Mouse (Mus musculus) embryonic facial prominence, embryonic 11.5 days (tissue): ENCODE data around the gene Mtg2. TPM values are rescaled to one million over a fixed set of nuclear protein-coding genes. Genes with fewer than 3 reads are reported as not detected.
A peak's percentile ranks its signal among the peaks of the same experiment; 100 is the strongest.

Source experiments
- ATAC-seq: fragments of 200-750 bp; cut with Nextera tagmentation; replicated peaks from 2 replicates; pipeline ENCODE4 v1.8.0; 2017; ENCODE audit warnings: low read depth; ENCODE audit not compliant: insufficient number of reproducible peaks, low FRiP score, low TSS enrichment
- DNase-seq: peaks from one replicate; pipeline ENCODE4 v3.0.0-alpha.2; 2015; ENCODE audit warnings: low spot score
- H3K27ac ChIP-seq: fragments of 300-500 bp; sonication (generic); replicated peaks from 2 replicates; pipeline ENCODE4 v1.5.1; 2014; ENCODE audit warnings: mild to moderate bottlenecking, low read depth, low read length, control low read depth
- H3K27me3 ChIP-seq: fragments of 300-500 bp; sonication (generic); 2 replicates; pipeline ENCODE4 v1.6.1; 2014; ENCODE audit warnings: mild to moderate bottlenecking, low read length, moderate library complexity, mixed read lengths; ENCODE audit not compliant: control insufficient read depth, insufficient read depth
- H3K36me3 ChIP-seq: fragments of 300-500 bp; sonication (generic); replicated peaks from 2 replicates; pipeline ENCODE4 v1.6.1; 2014; ENCODE audit warnings: low read depth, mild to moderate bottlenecking, low read length, moderate library complexity, mixed read lengths; ENCODE audit not compliant: control insufficient read depth, insufficient read depth
- H3K4me1 ChIP-seq: fragments of 300-500 bp; sonication (generic); 2 replicates; pipeline ENCODE4 v1.6.1; 2014; ENCODE audit warnings: low read length, mixed read lengths; ENCODE audit not compliant: control insufficient read depth, insufficient read depth
- H3K4me2 ChIP-seq: fragments of 300-500 bp; sonication (generic); 2 replicates; pipeline ENCODE4 v1.6.1; 2014; ENCODE audit warnings: low read depth, mild to moderate bottlenecking, control low read depth, low read length, moderate library complexity
- H3K4me3 ChIP-seq: fragments of 300-500 bp; sonication (generic); 2 replicates; pipeline ENCODE4 v1.5.1; 2014; ENCODE audit warnings: low read depth, low read length, control low read depth
- H3K9ac ChIP-seq: fragments of 300-500 bp; sonication (generic); replicated peaks from 2 replicates; pipeline ENCODE4 v1.6.1; 2014; ENCODE audit warnings: mild to moderate bottlenecking, control low read depth, low read length
- H3K9me3 ChIP-seq: fragments of 300-500 bp; sonication (generic); replicated peaks from 2 replicates; pipeline ENCODE4 v1.6.1; 2016; ENCODE audit warnings: mild to moderate bottlenecking, low read length, inconsistent platforms, mixed read lengths; ENCODE audit not compliant: control insufficient read depth
- WGBS: fragments of 180-500 bp; shearing (Covaris S2); extraction: QIAGEN DNeasy Blood & Tissue Kit; methylation state at CpG from one replicate; pipeline ENCODE4 v1.1.7; 2014; 5-methylcytosine and 5-hydroxymethylcytosine counted together
- polyA plus RNA-seq: library from polyadenylated mRNA; unstranded; fragments of >200 nt; fragmentation: Nextera tagmentation; extraction: Ambion mirVana; gene quantifications from 2 replicates; pipeline ENCODE4 v1.2.1, GENCODE M21; 2014

Mtg2 gene
- polyA plus RNA-seq, 1 experiment from 2014 or later = 25.5 TPM

GRCm38 (mm10) chr2:180103151-180103977 is 33.0 kb downstream of the Mtg2 start:
- Histone ChIP-seq H3K4me1 (peaks cover 2% of the 10 kb centered on the region; the same call in 1 of the 2 replicates), H3K9ac (peak overlapping the region; percentile 9; the same call in 1 of the 2 replicates), H3K27me3 (peaks cover 62% of the 10 kb centered on the region), H3K27ac (no peak overlapping the region; the same call in 1 of the 2 replicates), H3K36me3 (no peaks in the 10 kb centered on the region), H3K4me2 (peak overlapping the region; percentile 97), H3K9me3 (no peaks in the 10 kb centered on the region), H3K4me3 (peak overlapping the region; percentile 43)
- WGBS = 1% methylated on average over 53 of the region's 57 CpGs
- DNase-seq (no peak), ATAC-seq (no peak)

- H3K9me3 ChIP-seq = no peaks in the 10 kb centered on the region
- H3K9ac ChIP-seq = peak within 1 kb of the TSS; percentile 9; the same call in 1 of the 2 replicates
- H3K4me3 ChIP-seq = peak within 1 kb of the TSS; percentile 43
- no peaks in the 10 kb centered on the region for H3K36me3 ChIP-seq
- ATAC-seq (peak; percentile 76), DNase-seq (peak; percentile 87)
- H3K4me1 ChIP-seq = peaks cover 2% of the 10 kb centered on the region; the same call in 1 of the 2 replicates
- H3K27ac ChIP-seq = no peak within 1 kb of the TSS
- H3K4me2 ChIP-seq = peak within 1 kb of the TSS; percentile 97
- H3K27me3 ChIP-seq = peaks cover 58% of the 10 kb centered on the region
- 0% methylated on average over 58 of the region's 87 CpGs for WGBS
Observed at GRCm38 (mm10) chr2:180103978-180104658, 33.7 kb downstream of the Mtg2 start, which contains the start of gene Hrh3. TSS of gene Hrh3 (minus strand) at chr2:180104488.

GRCm38 (mm10) chr2:180104659-180105377 is 34.4 kb downstream of the Mtg2 start:
- Histone ChIP-seq H3K4me3 (peak overlapping the region; percentile 43), H3K4me1 (peaks cover 2% of the 10 kb centered on the region; the same call in 1 of the 2 replicates), H3K36me3 (no peaks in the 10 kb centered on the region), H3K9me3 (no peaks in the 10 kb centered on the region), H3K27ac (no peak overlapping the region), H3K9ac (no peak overlapping the region), H3K27me3 (peaks cover 58% of the 10 kb centered on the region), H3K4me2 (peak overlapping the region; percentile 97)
- 0 out of 2 replicates have a peak, but pooled peaks have one; percentile 5 for ATAC-seq
- WGBS = 7% methylated on average over 24 of the region's 24 CpGs
- no peak for DNase-seq

- Histone ChIP-seq H3K36me3 (no peaks in the 10 kb centered on the region), H3K27ac (no peak overlapping the region), H3K9ac (no peak overlapping the region), H3K4me3 (no peak overlapping the region), H3K4me2 (no peak overlapping the region), H3K9me3 (no peaks in the 10 kb centered on the region), H3K27me3 (peaks cover 51% of the 10 kb centered on the region), H3K4me1 (peaks cover 2% of the 10 kb centered on the region; the same call in 1 of the 2 replicates)
- DNase-seq (no peak), ATAC-seq (no peak; the same call in 1 of the 2 replicates)
- WGBS = 24% methylated on average over 8 of the region's 8 CpGs
Observed at GRCm38 (mm10) chr2:180105441-180106190, 35.2 kb downstream of the Mtg2 start.

GRCm38 (mm10) chr2:180107081-180107480 is 36.7 kb downstream of the Mtg2 start:
- WGBS = 66% methylated on average over 4 of the region's 4 CpGs
- H3K27me3 ChIP-seq = peaks cover 38% of the 10 kb centered on the region
- H3K9ac ChIP-seq = no peak overlapping the region
- H3K4me2 ChIP-seq = no peak overlapping the region
- H3K36me3 ChIP-seq = no peaks in the 10 kb centered on the region
- no peak overlapping the region for H3K27ac ChIP-seq
- H3K9me3 ChIP-seq = no peaks in the 10 kb centered on the region
- DNase-seq = no peak
- no peak overlapping the region for H3K4me3 ChIP-seq
- no peak for ATAC-seq
- H3K4me1 ChIP-seq = peaks cover 2% of the 10 kb centered on the region; the same call in 1 of the 2 replicates

GRCm38 (mm10) chr2:180108285-180108684 is 37.9 kb downstream of the Mtg2 start:
- no peak for DNase-seq
- 64% methylated on average over 6 of the region's 6 CpGs for whole genome bisulfite sequencing
- peaks cover 2% of the 10 kb centered on the region; the same call in 1 of the 2 replicates for H3K4me1 ChIP-seq

More at GRCm38 (mm10) chr2:180108285-180108684, 37.9 kb downstream of the Mtg2 start:
- Histone ChIP-seq H3K27me3 (peaks cover 26% of the 10 kb centered on the region), H3K4me3 (no peak overlapping the region), H3K9me3 (no peaks in the 10 kb centered on the region), H3K9ac (no peak overlapping the region), H3K27ac (no peak overlapping the region), H3K4me2 (no peak overlapping the region), H3K36me3 (no peaks in the 10 kb centered on the region)
- ATAC-seq = no peak
